Mouse (Mus musculus) ovary, postnatal 36 days (tissue): ENCODE data around the gene Gm21988.

ENCODE experiments used
- DNase-seq: peaks from one replicate; pipeline ENCODE4 v3.0.0; 2022; ENCODE audit warnings: low spot score, mixed read lengths

The Gm21988 gene

GRCm38 (mm10) chr11:70216103-70216502 is 23.5 kb downstream of the Gm21988 start:
- DNase-seq = no peak

GRCm38 (mm10) chr11:70215301-70215700 is 24.3 kb downstream of the Gm21988 start:
- DNase-seq = peak; percentile 20

DNA sequence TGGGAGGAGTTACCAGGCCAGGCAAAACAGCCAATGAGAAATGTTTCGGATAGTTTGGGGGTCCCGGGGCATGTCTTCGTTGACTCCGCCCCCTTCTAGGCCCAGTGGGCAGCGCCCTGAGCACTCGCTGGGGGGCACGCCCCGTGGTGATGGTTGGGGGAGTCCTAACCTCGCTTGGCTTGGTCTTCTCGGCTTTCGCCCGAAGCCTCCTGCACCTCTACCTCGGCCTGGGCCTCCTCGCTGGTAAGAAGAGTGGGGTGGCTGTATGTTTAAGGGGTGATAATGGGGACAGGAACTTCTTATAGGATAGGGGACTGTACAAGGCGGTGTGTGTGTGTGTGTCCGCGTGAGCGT is 24.8 kb downstream of the Gm21988 start:
- DNase-seq = no peak

DNA sequence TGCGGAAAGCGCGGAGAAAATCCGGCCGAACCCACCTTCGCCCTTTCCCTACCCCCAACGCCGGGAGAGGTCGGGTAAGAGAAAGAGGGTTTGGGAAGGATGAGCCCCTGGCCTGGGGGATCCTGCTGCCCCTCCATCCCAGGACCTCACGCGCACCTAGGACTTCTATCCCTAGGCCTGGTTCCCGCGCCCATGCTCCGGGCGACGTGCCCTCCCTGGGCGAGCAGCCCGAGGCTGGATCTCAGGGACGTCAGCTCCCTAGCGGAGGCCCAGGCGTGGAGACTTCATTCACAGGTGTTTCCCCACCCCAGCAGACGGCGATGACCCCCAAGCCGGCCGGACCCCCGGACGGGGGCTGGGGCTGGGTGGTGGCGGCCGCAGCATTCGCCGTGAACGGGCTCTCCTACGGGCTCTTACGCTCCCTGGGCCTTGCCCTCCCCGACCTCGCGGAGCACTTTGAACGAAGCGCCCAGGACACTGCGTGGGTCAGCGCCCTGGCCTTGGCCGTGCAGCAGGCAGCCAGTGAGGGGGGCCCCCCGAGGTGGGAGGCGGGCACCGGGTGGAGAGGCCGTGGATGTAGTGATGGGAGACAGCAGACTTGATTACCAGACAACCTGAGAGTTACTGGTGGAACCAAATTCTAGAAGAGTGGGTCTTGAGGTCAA is 25.3 kb downstream of the Gm21988 start:
- DNase-seq = peak; percentile 52

GRCm38 (mm10) chr11:70213736-70214135 is 25.9 kb downstream of the Gm21988 start:
- DNase-seq = no peak

DNA sequence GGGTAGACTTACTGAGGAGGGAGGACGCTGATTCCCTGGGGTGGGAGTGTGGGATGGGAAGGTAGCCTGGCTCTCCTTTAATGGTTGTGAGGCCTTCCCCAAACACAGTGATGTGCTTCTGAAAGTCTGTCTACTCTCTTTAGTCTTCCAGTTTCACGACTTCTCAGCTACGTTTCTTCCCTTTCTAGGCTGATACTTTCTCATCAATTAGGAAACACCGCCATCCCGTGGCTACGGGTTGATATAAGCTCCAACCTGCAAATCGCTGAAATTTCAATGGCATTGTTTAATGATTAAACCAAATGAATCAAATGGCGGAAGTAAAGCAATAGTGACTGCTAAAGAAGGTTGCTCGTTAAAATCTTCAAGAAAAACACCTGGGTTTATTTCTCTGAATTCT is 26.7 kb downstream of the Gm21988 start:
- peak; percentile 58 for DNase-seq

- no peak for DNase-seq
Observed at GRCm38 (mm10) chr11:70212423-70212822, 27.2 kb downstream of the Gm21988 start, which contains the start of gene Slc16a11. Gene Slc16a11 (plus strand): TSS chr11:70212752.

DNA sequence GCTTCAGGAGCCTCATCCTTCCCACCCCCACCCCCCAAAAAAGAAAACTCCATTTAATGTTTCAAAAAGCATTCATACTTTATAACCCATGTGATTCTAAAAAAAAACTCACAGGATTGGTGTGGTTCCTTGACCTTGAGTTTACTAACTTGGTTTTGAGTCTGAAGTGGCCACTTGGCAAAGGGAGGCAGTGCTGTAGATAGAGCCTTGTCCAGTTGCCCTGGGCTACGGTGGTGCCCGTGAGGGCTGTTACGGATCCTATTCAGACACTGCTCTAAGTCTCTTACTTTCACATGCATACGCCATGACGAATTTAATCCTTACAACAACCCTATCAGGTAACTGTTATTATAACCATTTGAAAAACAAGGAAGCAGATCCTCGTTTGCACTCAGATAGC is 27.7 kb downstream of the Gm21988 start:
- no peak for DNase-seq

- DNase-seq = no peak
Observed at GRCm38 (mm10) chr11:70210681-70211080, 28.9 kb downstream of the Gm21988 start.

GRCm38 (mm10) chr11:70208778-70209388 is 30.7 kb downstream of the Gm21988 start:
- DNase-seq = no peak

DNA sequence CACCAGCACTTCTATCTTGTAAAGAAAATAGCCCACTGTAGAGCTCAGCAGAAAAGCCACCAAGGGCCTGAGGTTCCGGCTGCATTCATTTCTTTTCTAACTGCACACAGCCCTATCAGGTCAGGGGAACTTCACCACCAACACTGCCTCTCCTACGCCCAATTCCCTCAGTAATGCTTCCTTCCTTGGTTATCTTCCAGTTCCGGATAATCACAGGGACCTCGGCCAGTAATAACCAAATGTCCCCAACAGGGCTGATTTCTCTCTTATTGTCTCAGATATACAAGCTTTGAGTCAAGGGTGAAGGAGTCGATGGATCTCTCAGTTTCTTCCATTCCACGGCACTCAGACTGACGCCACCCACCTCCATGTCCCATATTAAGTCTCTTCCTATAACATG is 32.3 kb downstream of the Gm21988 start:
- no peak for DNase-seq

- DNase-seq = no peak
Observed at GRCm38 (mm10) chr11:70206801-70207200, 32.8 kb downstream of the Gm21988 start.

DNA sequence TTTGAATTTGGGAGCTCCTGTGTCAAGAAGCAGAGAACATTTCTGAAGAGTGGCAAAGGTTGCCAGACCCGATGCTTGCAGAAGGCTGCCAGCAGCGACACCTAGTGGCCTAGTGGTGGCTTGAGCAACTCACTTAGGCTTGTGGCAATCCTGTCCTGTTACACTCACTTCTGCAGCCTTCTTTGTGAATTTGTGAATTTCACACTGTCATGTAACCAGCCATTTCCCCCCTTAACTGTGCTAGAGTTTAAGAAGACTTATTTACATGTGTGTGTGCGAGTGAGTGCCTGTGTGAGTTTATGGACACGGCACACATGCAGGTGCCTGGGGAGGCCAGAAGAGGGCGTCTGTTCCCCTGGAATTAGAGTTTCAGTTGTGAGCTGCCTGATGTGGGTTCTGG is 37.9 kb downstream of the Gm21988 start:
- peak; percentile 83 for DNase-seq

DNA sequence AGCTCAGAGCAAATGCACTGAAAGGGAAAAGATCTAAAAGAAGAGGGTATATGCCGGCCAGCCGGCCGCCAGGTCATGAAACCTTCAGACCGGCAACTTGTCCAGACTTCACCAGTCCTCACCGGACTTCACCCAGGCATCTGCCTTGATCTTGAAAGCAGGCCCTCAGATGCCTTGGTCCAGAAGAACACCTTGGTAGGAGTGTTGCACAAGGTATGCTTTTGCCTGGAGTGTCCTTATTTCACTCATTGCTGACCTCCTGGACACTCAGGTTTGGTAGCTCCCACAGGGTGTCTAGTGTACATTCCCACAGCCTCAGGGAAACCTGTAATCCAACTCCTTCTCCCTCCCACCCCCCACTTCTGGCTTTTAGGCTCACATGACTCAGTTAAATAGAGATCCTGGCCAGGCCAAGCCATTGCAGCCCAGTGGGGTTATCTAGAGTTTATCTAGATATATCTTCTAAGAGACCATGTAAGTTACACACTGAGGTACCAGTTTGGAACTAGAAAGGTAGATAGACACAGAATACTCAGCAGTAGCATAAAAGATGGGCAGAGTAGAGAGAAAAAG is 39.5 kb downstream of the Gm21988 start:
- no peak for DNase-seq

DNA sequence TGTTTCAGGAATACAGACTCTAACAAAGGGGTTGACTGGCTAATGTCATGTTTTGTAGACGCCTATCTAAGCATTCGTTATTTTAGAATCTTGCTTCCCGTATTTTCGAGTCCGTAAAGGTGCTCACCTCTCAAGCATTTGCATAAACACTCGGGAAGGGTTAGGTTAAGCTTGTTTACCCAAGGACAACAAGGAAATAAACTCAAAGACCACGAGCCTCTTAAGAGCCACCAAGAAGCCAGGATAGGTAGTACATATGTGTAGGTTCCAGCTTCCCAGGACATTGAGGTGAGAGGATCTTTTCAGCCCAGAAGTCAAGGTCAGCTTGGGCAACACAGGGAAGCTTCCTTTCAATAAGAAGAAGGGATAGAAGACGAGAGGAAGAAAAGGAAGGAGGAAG is 40.5 kb downstream of the Gm21988 start:
- DNase-seq = no peak

- no peak for DNase-seq
Observed at GRCm38 (mm10) chr11:70198332-70198731, 41.3 kb downstream of the Gm21988 start.

DNA sequence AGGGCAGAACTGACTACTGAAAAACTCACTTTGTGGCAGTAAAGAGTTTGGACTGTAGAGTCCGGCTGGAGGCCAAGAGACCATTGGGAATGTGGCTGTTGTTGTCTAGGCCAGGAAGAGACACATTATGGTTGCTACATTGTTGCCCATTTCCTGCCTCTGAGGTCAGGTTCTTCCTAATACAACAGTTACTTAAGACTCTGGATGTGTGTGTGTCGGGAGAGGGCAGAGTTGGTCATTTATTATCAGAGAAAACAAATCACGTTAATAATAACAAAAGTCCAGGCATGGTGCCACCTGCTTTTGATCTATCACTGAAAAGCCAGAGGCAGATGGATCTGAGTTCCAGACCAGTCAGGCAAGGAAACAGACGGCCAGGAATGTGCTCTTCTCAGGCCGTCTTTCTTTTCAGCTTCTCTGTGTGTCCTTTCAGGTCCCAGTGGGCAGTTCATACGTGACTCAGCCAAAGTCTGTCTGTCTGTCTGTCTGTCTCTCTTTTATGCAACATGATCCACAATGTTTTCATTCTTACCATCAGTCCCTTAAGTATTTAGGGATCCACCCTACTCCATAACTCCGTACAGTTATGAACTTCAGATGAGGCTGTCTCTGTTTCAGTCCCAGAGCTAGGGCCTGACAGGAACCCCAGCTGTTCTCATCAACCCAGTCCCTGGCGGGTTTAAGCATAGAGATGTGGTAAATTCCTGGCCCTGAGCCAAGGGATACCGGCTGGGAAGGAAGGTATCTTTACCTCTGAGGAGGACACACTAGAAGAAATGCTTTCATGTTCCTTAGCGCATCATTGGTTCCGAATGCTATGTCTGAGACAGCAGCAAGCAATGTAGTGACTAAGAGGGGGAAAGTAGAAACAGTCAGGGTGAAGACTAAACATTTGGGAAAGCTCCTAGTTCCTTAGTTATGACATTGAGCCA is 46.0 kb downstream of the Gm21988 start:
- DNase-seq = no peak

- no peak for DNase-seq
Observed at GRCm38 (mm10) chr11:70192157-70192556, 47.5 kb downstream of the Gm21988 start.

DNA sequence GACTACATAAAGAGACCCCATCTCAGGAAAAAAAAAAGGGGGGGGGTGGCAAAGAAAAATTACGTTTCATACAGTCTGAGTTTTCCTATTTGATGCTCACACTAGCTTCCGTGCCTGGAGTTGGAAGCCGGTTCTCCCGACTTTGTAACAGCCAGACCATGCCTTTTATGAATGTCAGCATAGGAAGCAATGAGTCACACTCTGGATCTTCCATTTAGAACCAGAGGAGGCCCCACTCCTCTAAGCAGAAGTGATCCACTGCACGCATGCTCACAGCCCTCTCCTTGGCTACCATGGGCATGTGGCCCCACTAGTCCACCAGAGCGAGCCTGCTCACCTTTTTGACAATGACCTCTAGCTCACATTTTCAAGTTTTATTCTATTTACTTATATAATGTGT is 48.4 kb downstream of the Gm21988 start:
- no peak for DNase-seq

GRCm38 (mm10) chr11:70189319-70190134 is 50.1 kb downstream of the Gm21988 start:
- DNase-seq = no peak
